8 mouse cellular contexts compared by ENCODE assay signal in the genomic region with DNA sequence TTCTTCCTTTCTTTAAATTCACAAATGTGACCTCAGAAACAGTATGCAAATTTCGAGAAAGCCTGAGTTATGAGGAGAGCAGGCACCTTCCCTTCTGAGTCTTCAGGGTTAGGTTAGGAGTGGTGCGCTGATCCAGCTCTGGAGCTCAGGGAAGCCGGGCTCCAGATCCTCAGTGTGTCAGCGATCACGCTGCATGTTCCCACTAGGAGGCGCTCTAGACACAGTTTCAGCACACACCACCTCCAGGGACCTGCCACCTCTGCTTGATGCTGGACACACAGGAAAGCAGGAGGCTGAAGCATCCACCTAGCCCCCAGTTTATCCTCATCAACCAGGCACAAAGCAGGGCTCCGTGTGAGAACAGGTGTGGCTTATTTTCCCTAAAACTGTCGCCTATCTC.
DNase-seq lines count a peak whose midpoint lies in the region; ATAC-seq and TF ChIP-seq lines count a peak whose summit lies in the region.

No protein-coding gene starts in this region.

- H3K4me1 ChIP-seq in heart, adult 2 months (ENCODE audit: control insufficient read depth, insufficient read depth, low read length) = no peaks in the 10 kb centered on the region
- peaks cover 3% of the 10 kb centered on the region; the same call in 1 of the 2 replicates for H3K4me1 ChIP-seq in kidney, embryonic 16.5 days (ENCODE audit: insufficient read depth, low read length)
- H3K4me1 ChIP-seq in limb, embryonic 14.5 days (ENCODE audit: control insufficient read depth, insufficient read depth, low read length) = no peaks in the 10 kb centered on the region

- TF ChIP-seq CTCF in heart, adult 2 months (IDR thresholded peaks at IDR 0.05) = peak; percentile 77

- TF ChIP-seq EP300 in heart, adult 2 months (IDR thresholded peaks at IDR 0.05; ENCODE audit: insufficient read depth, low read depth, low read length) = no peak

- no peaks in the 10 kb centered on the region for H3K27me3 ChIP-seq in heart, adult 2 months (ENCODE audit: control insufficient read depth, insufficient read depth, low read length)
- H3K27me3 ChIP-seq in kidney, embryonic 16.5 days (ENCODE audit: insufficient read depth, low read length) = no peaks in the 10 kb centered on the region
- no peaks in the 10 kb centered on the region for H3K27me3 ChIP-seq in limb, embryonic 14.5 days (ENCODE audit: control insufficient read depth, insufficient read depth, low read length)

- H3K36me3 ChIP-seq in heart, adult 2 months (ENCODE audit: control insufficient read depth, insufficient read depth, low read length) = no peaks in the 10 kb centered on the region
- no peaks in the 10 kb centered on the region for H3K36me3 ChIP-seq in kidney, embryonic 16.5 days (ENCODE audit: insufficient read depth, low read length)
- H3K36me3 ChIP-seq in limb, embryonic 14.5 days (ENCODE audit: control insufficient read depth, insufficient read depth, low read length) = no peaks in the 10 kb centered on the region

- no peaks in the 10 kb centered on the region for H3K79me2 ChIP-seq in heart, adult 2 months (replicated peaks; ENCODE audit: control insufficient read depth, insufficient read depth, low read length)

- no peak overlapping the region for H3K27ac ChIP-seq in heart, adult 2 months
- no peak overlapping the region for H3K27ac ChIP-seq in kidney, embryonic 16.5 days (ENCODE audit: low read length)
- H3K27ac ChIP-seq in limb, embryonic 14.5 days (replicated peaks; ENCODE audit: low read depth, low read length) = no peak overlapping the region

- WGBS in heart, adult 2 months = 9% methylated on average over 8 of the region's 8 CpGs
- 2% methylated on average over 8 of the region's 8 CpGs for WGBS in kidney, embryonic 16.5 days
- 5% methylated on average over 8 of the region's 8 CpGs for WGBS in limb, embryonic 14.5 days

- no peak for TF ChIP-seq POLR2A in heart, adult 2 months (IDR thresholded peaks at IDR 0.05; ENCODE audit: insufficient read depth, low read depth, low read length)
- no peak for TF ChIP-seq POLR2A in limb, embryonic 14.5 days (IDR thresholded peaks at IDR 0.05; ENCODE audit: borderline replicate concordance, extremely low read depth, insufficient read depth, insufficient read length)

- 0 out of 2 replicates have a peak, but pooled peaks have one; percentile 73 for ATAC-seq in kidney, embryonic 16.5 days (ENCODE audit: low FRiP score, low TSS enrichment)
- ATAC-seq in limb, embryonic 14.5 days (ENCODE audit: low FRiP score, low read depth) = no peak

- no peaks in the 10 kb centered on the region for H3K9me3 ChIP-seq in kidney, embryonic 16.5 days (ENCODE audit: low read length)
- H3K9me3 ChIP-seq in limb, embryonic 14.5 days (ENCODE audit: control insufficient read depth, low read length) = no peaks in the 10 kb centered on the region

- peak; percentile 45 to 60 for DNase-seq in heart, adult 2 months
- no peak for DNase-seq in heart, postnatal 25 days (ENCODE audit: low spot score)
- DNase-seq in cerebellum, postnatal 25 days = peak; percentile 82 to 86
- DNase-seq in gastrocnemius, adult 8-10 months (ENCODE audit: low spot score in 2 of 2) = peak; percentile 20 to 35
- peak; percentile 64 for DNase-seq in limb, embryonic 14.5 days (ENCODE audit: low spot score)
- peak; percentile 83 for DNase-seq in neural tube, embryonic 10.5 days (ENCODE audit: extremely low spot score, low spot score)
- peak; percentile 23 for DNase-seq in telencephalon, adult 2 months (ENCODE audit: low read depth, low spot score)

- H3K4me3 ChIP-seq in heart, adult 2 months = no peak overlapping the region
- no peak overlapping the region for H3K4me3 ChIP-seq in kidney, embryonic 16.5 days (ENCODE audit: low read length)
- no peak overlapping the region for H3K4me3 ChIP-seq in limb, embryonic 14.5 days (replicated peaks; ENCODE audit: low read length)

- no peak overlapping the region for H3K4me2 ChIP-seq in kidney, embryonic 16.5 days (replicated peaks; ENCODE audit: low read depth, low read length)
- no peak overlapping the region for H3K4me2 ChIP-seq in limb, embryonic 14.5 days (replicated peaks; ENCODE audit: low read depth, low read length, severe bottlenecking)

- intact Hi-C loops in heart, adult 2 months (cut with DNase I) = loop anchor here (1.0 to 5.0 kb wide), 3 partner anchors 182 to 824 kb away; no protein-coding TSS in a partner anchor
- intact Hi-C loops in heart, postnatal 25 days (cut with DNase I) = loop anchor here (1.0 to 2.0 kb wide), 2 partner anchors 182 to 481 kb away; no protein-coding TSS in a partner anchor

- H3K9ac ChIP-seq in heart, adult 2 months (ENCODE audit: low read depth, low read length) = no peak overlapping the region
- H3K9ac ChIP-seq in kidney, embryonic 16.5 days (replicated peaks; ENCODE audit: low read length) = no peak overlapping the region
- no peak overlapping the region for H3K9ac ChIP-seq in limb, embryonic 14.5 days (ENCODE audit: low read depth, low read length, severe bottlenecking)
